Mouse (Mus musculus): ENCODE measurements around the gene Sntg2. TPM values are rescaled to one million over a fixed set of nuclear protein-coding genes. Genes with fewer than 3 reads are reported as not detected.

Sntg2 gene
- total and polyA plus RNA-seq, 3 experiments: not detected

DNA sequence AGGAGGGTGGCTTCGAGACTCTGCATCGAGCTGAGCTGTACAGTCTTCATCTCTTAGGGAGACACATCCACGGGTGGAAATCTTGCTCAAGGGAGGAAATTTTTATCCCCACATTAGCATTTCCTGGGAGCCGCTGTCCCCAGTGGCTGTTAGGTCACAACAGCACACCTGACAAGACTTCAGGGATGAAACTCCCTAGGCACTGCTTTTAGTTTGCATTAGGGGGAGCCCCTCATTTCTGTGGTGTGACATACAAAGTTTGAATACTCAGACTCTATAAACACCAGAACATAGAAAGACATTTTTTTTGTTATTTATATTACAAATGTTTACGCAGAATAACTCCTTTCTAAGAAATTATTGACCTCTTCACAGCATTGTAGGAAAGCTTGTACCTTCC is 208.6 kb downstream of the Sntg2 start:
- H3K4me1 ChIP-seq (ENCODE audit: insufficient read depth, low read depth, low read length): no peaks in the 10 kb centered on the region
- no peaks in the 10 kb centered on the region for H3K27me3 ChIP-seq (ENCODE audit: insufficient read depth, low read length)
- ATAC-seq (ENCODE audit: extremely low read depth, insufficient number of reproducible peaks, low FRiP score, poor library complexity, severe bottlenecking) (no peak), DNase-seq (ENCODE audit: low spot score) (no peak)
- TF ChIP-seq GATA1 (IDR thresholded peaks at IDR 0.05; ENCODE audit: borderline replicate concordance, low read length) (no peak), TAL1 (conservative IDR thresholded peaks at IDR 0.05; ENCODE audit: low read depth, low read length) (no peak), CTCF (IDR thresholded peaks at IDR 0.05; ENCODE audit: low read depth, low read length) (no peak), POLR2AphosphoS5 (IDR thresholded peaks at IDR 0.05; ENCODE audit: insufficient replicate concordance, low read depth, low read length) (no peak), GATA2 (IDR thresholded peaks at IDR 0.05; ENCODE audit: borderline replicate concordance, low read depth, low read length) (no peak)
- H3K9me3 ChIP-seq (replicated peaks): peaks cover 42% of the 10 kb centered on the region
- no peaks in the 10 kb centered on the region for H3K36me3 ChIP-seq (replicated peaks)
- no peak overlapping the region for H3K4me3 ChIP-seq (ENCODE audit: low read depth, low read length)

- ATAC-seq (ENCODE audit: extremely low read depth, insufficient number of reproducible peaks, low FRiP score, poor library complexity, severe bottlenecking): no peak
- Histone ChIP-seq H3K36me3 (replicated peaks) (no peaks in the 10 kb centered on the region), H3K4me3 (ENCODE audit: low read depth, low read length) (no peak overlapping the region), H3K4me1 (ENCODE audit: insufficient read depth, low read depth, low read length) (no peaks in the 10 kb centered on the region), H3K9me3 (replicated peaks) (peaks cover 45% of the 10 kb centered on the region), H3K27me3 (ENCODE audit: insufficient read depth, low read length) (no peaks in the 10 kb centered on the region)
- no peak for DNase-seq (ENCODE audit: low spot score)
- TF ChIP-seq POLR2AphosphoS5 (IDR thresholded peaks at IDR 0.05; ENCODE audit: insufficient replicate concordance, low read depth, low read length): no peak
- no peak for TF ChIP-seq CTCF (IDR thresholded peaks at IDR 0.05; ENCODE audit: low read depth, low read length)
- TF ChIP-seq GATA1 (IDR thresholded peaks at IDR 0.05; ENCODE audit: borderline replicate concordance, low read length): no peak
- no peak for TF ChIP-seq TAL1 (conservative IDR thresholded peaks at IDR 0.05; ENCODE audit: low read depth, low read length)
- TF ChIP-seq GATA2 (IDR thresholded peaks at IDR 0.05; ENCODE audit: borderline replicate concordance, low read depth, low read length): no peak
These were observed 209.2 kb downstream of the Sntg2 start for GRCm38 (mm10) chr12:30164005-30164404.

GRCm38 (mm10) chr12:30161731-30162406 is 211.3 kb downstream of the Sntg2 start:
- H3K4me1 ChIP-seq (ENCODE audit: insufficient read depth, low read depth, low read length): no peaks in the 10 kb centered on the region
- H3K36me3 ChIP-seq (replicated peaks): no peaks in the 10 kb centered on the region
- ATAC-seq (ENCODE audit: extremely low read depth, insufficient number of reproducible peaks, low FRiP score, poor library complexity, severe bottlenecking): no peak
- DNase-seq (ENCODE audit: low spot score): no peak
- no peak for TF ChIP-seq CTCF (IDR thresholded peaks at IDR 0.05; ENCODE audit: low read depth, low read length)
- no peak for TF ChIP-seq GATA1 (IDR thresholded peaks at IDR 0.05; ENCODE audit: borderline replicate concordance, low read length)
- no peak for TF ChIP-seq TAL1 (conservative IDR thresholded peaks at IDR 0.05; ENCODE audit: low read depth, low read length)
- TF ChIP-seq GATA2 (IDR thresholded peaks at IDR 0.05; ENCODE audit: borderline replicate concordance, low read depth, low read length): no peak
- TF ChIP-seq POLR2AphosphoS5 (IDR thresholded peaks at IDR 0.05; ENCODE audit: insufficient replicate concordance, low read depth, low read length): no peak
- H3K4me3 ChIP-seq (ENCODE audit: low read depth, low read length): no peak overlapping the region
- no peaks in the 10 kb centered on the region for H3K27me3 ChIP-seq (ENCODE audit: insufficient read depth, low read length)
- peaks cover 44% of the 10 kb centered on the region for H3K9me3 ChIP-seq (replicated peaks)

GRCm38 (mm10) chr12:30160475-30160874 is 212.7 kb downstream of the Sntg2 start:
- peaks cover 47% of the 10 kb centered on the region for H3K9me3 ChIP-seq (replicated peaks)

GRCm38 (mm10) chr12:30159788-30160187 is 213.4 kb downstream of the Sntg2 start:
- Histone ChIP-seq H3K36me3 (replicated peaks) (no peaks in the 10 kb centered on the region), H3K4me3 (ENCODE audit: low read depth, low read length) (no peak overlapping the region), H3K9me3 (replicated peaks) (peaks cover 52% of the 10 kb centered on the region), H3K4me1 (ENCODE audit: insufficient read depth, low read depth, low read length) (no peaks in the 10 kb centered on the region), H3K27me3 (ENCODE audit: insufficient read depth, low read length) (no peaks in the 10 kb centered on the region)
- TF ChIP-seq GATA2 (IDR thresholded peaks at IDR 0.05; ENCODE audit: borderline replicate concordance, low read depth, low read length): no peak
- no peak for TF ChIP-seq GATA1 (IDR thresholded peaks at IDR 0.05; ENCODE audit: borderline replicate concordance, low read length)
- no peak for TF ChIP-seq TAL1 (conservative IDR thresholded peaks at IDR 0.05; ENCODE audit: low read depth, low read length)
- TF ChIP-seq POLR2AphosphoS5 (IDR thresholded peaks at IDR 0.05; ENCODE audit: insufficient replicate concordance, low read depth, low read length): no peak
- no peak for TF ChIP-seq CTCF (IDR thresholded peaks at IDR 0.05; ENCODE audit: low read depth, low read length)
- DNase-seq (ENCODE audit: low spot score) (no peak), ATAC-seq (ENCODE audit: extremely low read depth, insufficient number of reproducible peaks, low FRiP score, poor library complexity, severe bottlenecking) (no peak)

More at GRCm38 (mm10) chr12:30160475-30160874, 212.7 kb downstream of the Sntg2 start:
- no peak for TF ChIP-seq CTCF (IDR thresholded peaks at IDR 0.05; ENCODE audit: low read depth, low read length)
- TF ChIP-seq POLR2AphosphoS5 (IDR thresholded peaks at IDR 0.05; ENCODE audit: insufficient replicate concordance, low read depth, low read length): no peak
- no peak for TF ChIP-seq GATA2 (IDR thresholded peaks at IDR 0.05; ENCODE audit: borderline replicate concordance, low read depth, low read length)
- TF ChIP-seq GATA1 (IDR thresholded peaks at IDR 0.05; ENCODE audit: borderline replicate concordance, low read length): no peak
- TF ChIP-seq TAL1 (conservative IDR thresholded peaks at IDR 0.05; ENCODE audit: low read depth, low read length): no peak
- no peaks in the 10 kb centered on the region for H3K4me1 ChIP-seq (ENCODE audit: insufficient read depth, low read depth, low read length)
- H3K4me3 ChIP-seq (ENCODE audit: low read depth, low read length): no peak overlapping the region
- ATAC-seq (ENCODE audit: extremely low read depth, insufficient number of reproducible peaks, low FRiP score, poor library complexity, severe bottlenecking) (no peak), DNase-seq (ENCODE audit: low spot score) (no peak)
- no peaks in the 10 kb centered on the region for H3K36me3 ChIP-seq (replicated peaks)
- H3K27me3 ChIP-seq (ENCODE audit: insufficient read depth, low read length): no peaks in the 10 kb centered on the region

GRCm38 (mm10) chr12:30154079-30154673 is 219.0 kb downstream of the Sntg2 start:
- ATAC-seq (ENCODE audit: extremely low read depth, insufficient number of reproducible peaks, low FRiP score, poor library complexity, severe bottlenecking): no peak
- no peaks in the 10 kb centered on the region for H3K4me1 ChIP-seq (ENCODE audit: insufficient read depth, low read depth, low read length)
- no peak for DNase-seq (ENCODE audit: low spot score)
- no peaks in the 10 kb centered on the region for H3K27me3 ChIP-seq (ENCODE audit: insufficient read depth, low read length)
- H3K36me3 ChIP-seq (replicated peaks): no peaks in the 10 kb centered on the region
- peaks cover 33% of the 10 kb centered on the region for H3K9me3 ChIP-seq (replicated peaks)
- TF ChIP-seq CTCF (IDR thresholded peaks at IDR 0.05; ENCODE audit: low read depth, low read length) (no peak), GATA1 (IDR thresholded peaks at IDR 0.05; ENCODE audit: borderline replicate concordance, low read length) (no peak), POLR2AphosphoS5 (IDR thresholded peaks at IDR 0.05; ENCODE audit: insufficient replicate concordance, low read depth, low read length) (no peak), GATA2 (IDR thresholded peaks at IDR 0.05; ENCODE audit: borderline replicate concordance, low read depth, low read length) (no peak), TAL1 (conservative IDR thresholded peaks at IDR 0.05; ENCODE audit: low read depth, low read length) (no peak)
- no peak overlapping the region for H3K4me3 ChIP-seq (ENCODE audit: low read depth, low read length)
